Mouse (Mus musculus): ENCODE results near the gene Nr2c1. TPM values are rescaled to one million over a fixed set of nuclear protein-coding genes. Genes with fewer than 3 reads are reported as not detected.

The Nr2c1 gene
- polyA plus RNA-seq (2016; fragmentation: Nextera tagmentation; extraction: Ambion mirVana) = 11.9 and 12.1 TPM in 2 replicates

- Histone ChIP-seq H3K4me2 (peak within 1 kb of the TSS; percentile 61), H3K4me1 (peaks cover 21% of the 10 kb centered on the region), H3K9me3 (no peaks in the 10 kb centered on the region), H3K4me3 (replicated peaks) (peak within 1 kb of the TSS; percentile 93), H3K27me3 (no peaks in the 10 kb centered on the region), H3K9ac (peak within 1 kb of the TSS; percentile 89), H3K36me3 (replicated peaks) (no peaks in the 10 kb centered on the region), H3K27ac (peak within 1 kb of the TSS; percentile 88)
- peak; percentile 95 for ATAC-seq (ENCODE audit: low FRiP score)
- under 1% methylated on average over 64 of the region's 64 CpGs for WGBS
Measured at GRCm38 (mm10) chr10:94147756-94148531, at the start of gene Nr2c1. Nr2c1 (plus strand) TSS chr10:94148023.

- Histone ChIP-seq H3K4me2 (no peak overlapping the region), H3K27ac (no peak overlapping the region), H3K27me3 (no peaks in the 10 kb centered on the region), H3K4me1 (0 out of 2 replicates have a peak, but pooled peaks cover 5% of the 10 kb centered on the region), H3K9ac (no peak overlapping the region), H3K9me3 (no peaks in the 10 kb centered on the region), H3K36me3 (replicated peaks) (no peaks in the 10 kb centered on the region), H3K4me3 (replicated peaks) (no peak overlapping the region)
- ATAC-seq (ENCODE audit: low FRiP score) = no peak
- WGBS = 86% methylated on average over 3 of the region's 3 CpGs
Measured at GRCm38 (mm10) chr10:94098100-94098499, 49.7 kb upstream of the Nr2c1 start.

GRCm38 (mm10) chr10:94105498-94105897 lies 42.3 kb upstream of the Nr2c1 start:
- Histone ChIP-seq H3K4me1 (no peaks in the 10 kb centered on the region), H3K27me3 (no peaks in the 10 kb centered on the region), H3K4me2 (no peak overlapping the region), H3K4me3 (replicated peaks) (no peak overlapping the region), H3K27ac (no peak overlapping the region), H3K9me3 (no peaks in the 10 kb centered on the region), H3K36me3 (replicated peaks) (0 out of 2 replicates have a peak, but pooled peaks cover 3% of the 10 kb centered on the region), H3K9ac (no peak overlapping the region)
- no peak for ATAC-seq (ENCODE audit: low FRiP score)
- WGBS = 93% methylated on average over 10 of the region's 10 CpGs

GRCm38 (mm10) chr10:94107168-94107567 lies 40.7 kb upstream of the Nr2c1 start:
- H3K9me3 ChIP-seq = no peaks in the 10 kb centered on the region
- H3K27me3 ChIP-seq = no peaks in the 10 kb centered on the region
- 0 out of 2 replicates have a peak, but pooled peaks cover 3% of the 10 kb centered on the region for H3K36me3 ChIP-seq (replicated peaks)
- WGBS = 85% methylated on average over 4 of the region's 4 CpGs
- H3K27ac ChIP-seq = no peak overlapping the region
- H3K4me2 ChIP-seq = no peak overlapping the region
- no peak for ATAC-seq (ENCODE audit: low FRiP score)
- H3K4me1 ChIP-seq = no peaks in the 10 kb centered on the region
- no peak overlapping the region for H3K9ac ChIP-seq
- H3K4me3 ChIP-seq (replicated peaks) = no peak overlapping the region

- ATAC-seq (ENCODE audit: low FRiP score) = no peak
Measured at GRCm38 (mm10) chr10:94107607-94108006, 40.2 kb upstream of the Nr2c1 start.

GRCm38 (mm10) chr10:94108791-94109190 lies 39.0 kb upstream of the Nr2c1 start:
- WGBS = 91% methylated on average over 6 of the region's 6 CpGs
- Histone ChIP-seq H3K9me3 (no peaks in the 10 kb centered on the region), H3K9ac (no peak overlapping the region), H3K27me3 (no peaks in the 10 kb centered on the region), H3K4me1 (no peaks in the 10 kb centered on the region), H3K4me3 (replicated peaks) (no peak overlapping the region), H3K27ac (no peak overlapping the region), H3K36me3 (replicated peaks) (0 out of 2 replicates have a peak, but pooled peaks cover 3% of the 10 kb centered on the region), H3K4me2 (no peak overlapping the region)
- ATAC-seq (ENCODE audit: low FRiP score) = no peak

More at GRCm38 (mm10) chr10:94107607-94108006, 40.2 kb upstream of the Nr2c1 start:
- Histone ChIP-seq H3K36me3 (replicated peaks) (0 out of 2 replicates have a peak, but pooled peaks cover 3% of the 10 kb centered on the region), H3K4me2 (no peak overlapping the region), H3K9me3 (no peaks in the 10 kb centered on the region), H3K27ac (no peak overlapping the region), H3K27me3 (no peaks in the 10 kb centered on the region), H3K9ac (no peak overlapping the region), H3K4me3 (replicated peaks) (no peak overlapping the region), H3K4me1 (no peaks in the 10 kb centered on the region)
- 93% methylated on average over 7 of the region's 7 CpGs for WGBS

GRCm38 (mm10) chr10:94110834-94111754 lies 36.7 kb upstream of the Nr2c1 start:
- Histone ChIP-seq H3K27ac (no peak overlapping the region), H3K27me3 (no peaks in the 10 kb centered on the region), H3K9ac (no peak overlapping the region), H3K36me3 (replicated peaks) (no peaks in the 10 kb centered on the region), H3K9me3 (no peaks in the 10 kb centered on the region), H3K4me3 (replicated peaks) (no peak overlapping the region), H3K4me1 (no peaks in the 10 kb centered on the region), H3K4me2 (no peak overlapping the region)
- ATAC-seq (ENCODE audit: low FRiP score) = no peak
- WGBS = 78% methylated on average over 9 of the region's 9 CpGs

- H3K9ac ChIP-seq = no peak overlapping the region
- no peak overlapping the region for H3K27ac ChIP-seq
- ATAC-seq (ENCODE audit: low FRiP score) = no peak
- no peaks in the 10 kb centered on the region for H3K9me3 ChIP-seq
- H3K27me3 ChIP-seq = no peaks in the 10 kb centered on the region
- WGBS = 82% methylated on average over 3 of the region's 3 CpGs
- no peaks in the 10 kb centered on the region for H3K4me1 ChIP-seq
- H3K36me3 ChIP-seq (replicated peaks) = no peaks in the 10 kb centered on the region
- no peak overlapping the region for H3K4me3 ChIP-seq (replicated peaks)
- no peak overlapping the region for H3K4me2 ChIP-seq
Measured at GRCm38 (mm10) chr10:94112207-94112606, 35.6 kb upstream of the Nr2c1 start.

GRCm38 (mm10) chr10:94115893-94116599 lies 31.8 kb upstream of the Nr2c1 start:
- H3K27me3 ChIP-seq = no peaks in the 10 kb centered on the region
- H3K4me3 ChIP-seq (replicated peaks) = no peak overlapping the region
- WGBS = 36% methylated on average over 6 of the region's 6 CpGs
- H3K27ac ChIP-seq = no peak overlapping the region
- no peak overlapping the region for H3K4me2 ChIP-seq
- no peaks in the 10 kb centered on the region for H3K36me3 ChIP-seq (replicated peaks)
- no peak overlapping the region for H3K9ac ChIP-seq
- ATAC-seq (ENCODE audit: low FRiP score) = peak; percentile 83
- no peaks in the 10 kb centered on the region for H3K4me1 ChIP-seq
- H3K9me3 ChIP-seq = no peaks in the 10 kb centered on the region

- Histone ChIP-seq H3K9ac (no peak overlapping the region), H3K4me3 (replicated peaks) (no peak overlapping the region), H3K27me3 (no peaks in the 10 kb centered on the region), H3K9me3 (no peaks in the 10 kb centered on the region), H3K36me3 (replicated peaks) (no peaks in the 10 kb centered on the region), H3K4me2 (no peak overlapping the region), H3K4me1 (no peaks in the 10 kb centered on the region), H3K27ac (no peak overlapping the region)
- no peak for ATAC-seq (ENCODE audit: low FRiP score)
- 84% methylated on average over 12 of the region's 12 CpGs for WGBS
Measured at GRCm38 (mm10) chr10:94116781-94117340, 31.0 kb upstream of the Nr2c1 start.

- H3K27me3 ChIP-seq = no peaks in the 10 kb centered on the region
- H3K36me3 ChIP-seq (replicated peaks) = no peaks in the 10 kb centered on the region
- H3K9ac ChIP-seq = no peak overlapping the region
- no peak overlapping the region for H3K4me3 ChIP-seq (replicated peaks)
- ATAC-seq (ENCODE audit: low FRiP score) = no peak
- no peak overlapping the region for H3K4me2 ChIP-seq
- no peaks in the 10 kb centered on the region for H3K4me1 ChIP-seq
- 96% methylated on average over 3 of the region's 3 CpGs for WGBS
- no peaks in the 10 kb centered on the region for H3K9me3 ChIP-seq
- no peak overlapping the region for H3K27ac ChIP-seq
Measured at GRCm38 (mm10) chr10:94117916-94118315, 29.9 kb upstream of the Nr2c1 start.

Measured in forebrain, embryonic 12.5 days (tissue).